Mouse (Mus musculus): Measurements from ENCODE around the gene Cnp.

- no peak for TF ChIP-seq POLR2A (IDR thresholded peaks at IDR 0.05; ENCODE audit: insufficient read depth, low read length)
- TF ChIP-seq CTCF (IDR thresholded peaks at IDR 0.05; ENCODE audit: low read depth, low read length): no peak
These were observed 45.3 kb downstream of the Cnp start, which contains the start of gene Dnajc7 for GRCm38 (mm10) chr11:100619982-100620381.

All from ES-Bruce4 (cell line).